Mouse (Mus musculus) left cerebral cortex, postnatal 14 days (tissue): ENCODE data around the gene Prom1. TPM values are rescaled to one million over a fixed set of nuclear protein-coding genes. Genes with fewer than 3 reads are reported as not detected.
A peak's percentile ranks its signal among the peaks of the same experiment; 100 is the strongest.

Source experiments
- DNase-seq, 2 experiments: peaks; one replicate each; pipeline ENCODE4 v3.0.0; 2021 to 2022; ENCODE audit warnings: low spot score in 2 of 2, mixed read lengths in 1 of 2
- intact Hi-C: fragments of 180-260 bp; cut with DNase I; formaldehyde crosslinking; loops from one replicate; pipeline ENCODE4 v1.15.1; 2025
- total RNA-seq, 2 experiments: library from RNA; stranded (reverse); gene quantifications; 2 replicates each; pipeline ENCODE4 v1.2.3; 2021

Gene Prom1
- total RNA-seq, 2 experiments from 2014 or later: 14.9 to 15.1 TPM

DNA sequence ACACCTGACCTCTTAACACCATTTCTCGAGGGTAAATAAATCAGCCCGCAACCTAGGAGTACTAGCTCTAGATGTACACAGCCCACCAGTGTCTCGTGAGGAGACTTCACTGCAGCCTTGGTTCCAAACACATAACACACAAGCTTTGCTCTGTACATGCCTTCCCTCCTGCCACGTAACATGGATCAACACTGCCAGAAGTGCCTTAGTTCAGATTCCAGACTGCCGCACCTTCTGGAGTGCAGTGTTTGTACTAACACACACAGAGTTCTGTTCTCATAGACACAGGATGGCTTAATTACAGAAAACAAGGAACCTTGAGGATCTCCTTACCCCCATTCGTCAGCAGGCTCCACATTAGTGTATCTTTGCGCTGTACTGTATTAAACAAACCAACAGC, 6.1 kb downstream of the Prom1 start:
- intact Hi-C loops: no loop called here
- DNase-seq: no peak

DNA sequence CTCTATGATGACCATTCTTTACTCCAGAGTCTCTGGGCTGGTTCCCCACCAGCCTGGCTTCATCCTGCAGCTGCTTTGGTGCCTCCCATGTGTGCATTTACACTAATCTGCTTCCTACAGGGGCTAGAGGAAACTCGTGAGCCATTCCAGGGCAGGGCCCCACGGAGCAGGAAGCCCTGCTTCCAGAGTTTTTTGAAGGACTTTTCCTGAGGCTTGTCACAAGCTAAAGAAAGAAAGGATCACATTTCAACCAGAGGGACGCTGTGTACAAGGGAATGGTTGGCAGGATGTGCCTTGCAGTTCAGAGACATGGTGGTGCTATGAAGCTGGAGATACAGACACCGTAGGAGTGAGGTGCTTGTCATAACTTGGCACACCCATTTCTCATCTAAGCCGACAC, 14.8 kb downstream of the Prom1 start:
- DNase-seq: no peak
- intact Hi-C loops: no loop called here

DNA sequence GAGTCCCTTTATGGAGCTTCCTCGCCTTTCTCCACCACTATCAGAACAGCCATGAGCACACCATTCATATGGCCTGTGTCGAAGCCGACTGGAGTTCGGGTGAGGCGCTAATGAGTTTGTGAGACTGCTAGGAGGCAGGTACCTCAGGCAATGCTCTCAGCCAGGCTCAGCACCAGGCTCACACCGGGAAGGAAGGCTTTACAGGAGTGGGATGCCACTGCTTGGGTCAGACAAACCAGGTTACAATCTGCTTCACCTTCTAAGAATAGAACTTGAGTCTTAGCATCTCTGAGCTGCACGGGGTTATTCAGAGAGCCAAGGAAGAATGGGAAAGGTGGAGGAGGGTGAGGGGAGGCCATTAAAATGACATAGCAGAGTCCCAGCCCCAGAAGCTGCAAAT, 16.0 kb downstream of the Prom1 start:
- intact Hi-C loops: no loop called here
- no peak for DNase-seq

DNA sequence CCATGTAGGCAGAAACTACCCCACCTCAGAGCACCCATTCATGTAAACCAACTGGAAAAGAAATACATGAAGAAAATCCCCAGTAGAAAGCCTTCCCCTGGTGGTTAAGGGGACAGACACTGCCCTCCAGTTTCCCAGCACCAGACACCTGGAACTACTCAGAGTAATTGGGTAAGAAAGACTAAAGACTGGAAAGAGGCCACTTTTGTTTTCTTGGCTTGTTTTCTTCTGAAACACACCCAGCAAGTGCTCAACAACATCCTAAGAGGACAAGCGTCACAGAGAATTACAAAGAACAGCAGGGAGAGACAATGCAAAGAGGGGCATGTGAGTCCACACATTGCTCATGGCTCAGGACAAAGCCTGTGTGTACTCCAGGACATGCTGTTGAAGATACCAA, 20.7 kb downstream of the Prom1 start:
- intact Hi-C loops: no loop called here
- DNase-seq: no peak

DNA sequence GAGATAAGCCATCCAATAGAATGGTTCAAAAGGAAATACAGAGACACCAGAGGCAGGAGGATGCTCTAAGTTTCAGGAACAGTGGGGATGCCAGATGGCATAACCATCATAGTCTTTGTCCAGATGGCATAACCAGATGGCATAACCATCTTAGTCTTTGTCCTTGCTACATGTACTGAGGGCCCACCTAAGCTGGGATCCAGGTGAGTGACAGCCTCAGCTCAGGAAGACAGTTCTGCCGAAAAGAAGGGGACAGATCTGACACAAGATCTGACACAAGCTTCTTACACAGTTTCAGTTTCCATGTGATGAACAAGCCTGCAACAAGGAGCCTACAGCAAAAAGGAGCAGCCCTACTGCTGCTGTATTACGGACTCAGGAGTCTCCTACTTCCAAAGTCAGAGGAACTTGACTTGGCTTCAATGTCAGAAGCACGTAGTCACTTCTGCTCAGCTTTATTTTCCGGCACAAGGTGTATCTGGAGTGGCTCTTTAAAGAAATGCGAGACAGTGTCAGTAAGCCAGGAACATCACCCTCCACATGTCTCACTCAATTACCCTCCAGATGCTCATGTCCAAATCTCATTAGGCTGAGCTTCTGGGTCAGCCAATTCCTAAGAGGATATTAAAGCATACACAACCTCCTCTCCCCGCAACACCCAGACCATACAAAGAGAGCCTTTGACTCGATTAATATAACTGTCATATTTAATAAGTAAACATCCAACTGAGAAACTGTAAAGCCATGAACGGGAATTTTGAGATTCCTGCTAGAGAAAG, 21.4 kb downstream of the Prom1 start:
- intact Hi-C loops: no loop called here
- DNase-seq: no peak

DNA sequence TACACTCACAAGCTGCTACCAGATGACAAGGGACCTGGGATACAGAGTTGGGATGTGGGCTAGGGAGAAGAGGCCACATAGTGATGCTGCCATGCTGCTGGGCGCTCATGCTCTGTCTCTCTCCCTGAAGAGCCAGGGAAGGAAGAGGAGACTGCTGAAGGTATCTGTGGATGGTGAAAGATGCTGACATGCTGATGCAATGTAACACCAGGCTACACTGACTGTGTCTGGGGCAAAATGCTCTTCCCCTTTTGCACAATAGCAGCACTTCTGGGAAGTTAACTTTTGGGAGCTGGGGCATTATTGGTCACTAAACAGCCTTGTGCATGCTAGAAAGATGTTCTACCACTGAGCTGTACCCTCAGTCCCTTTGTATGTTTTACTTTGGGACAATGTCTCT, 26.4 kb downstream of the Prom1 start:
- intact Hi-C loops: no loop called here
- DNase-seq: no peak

DNA sequence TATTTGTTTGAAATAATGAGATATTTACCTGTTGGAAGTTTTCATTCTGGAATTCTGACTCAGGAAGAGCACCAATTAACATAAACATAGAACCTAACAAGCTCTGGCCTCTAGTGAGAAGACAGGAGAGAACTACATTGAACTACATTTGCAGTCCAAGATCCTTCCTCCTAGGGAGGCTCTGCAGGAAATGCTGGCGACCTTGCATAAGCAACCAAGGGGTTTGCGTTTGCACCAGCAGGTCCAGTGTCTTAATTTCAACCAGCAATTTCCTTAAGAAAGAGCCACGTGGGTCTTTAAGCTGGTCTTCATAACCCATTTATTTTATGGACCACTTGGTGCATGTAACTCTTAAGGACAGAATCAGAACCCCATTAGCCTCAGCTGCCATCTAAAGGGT, 28.2 kb downstream of the Prom1 start:
- intact Hi-C loops: no loop called here
- DNase-seq: no peak

DNA sequence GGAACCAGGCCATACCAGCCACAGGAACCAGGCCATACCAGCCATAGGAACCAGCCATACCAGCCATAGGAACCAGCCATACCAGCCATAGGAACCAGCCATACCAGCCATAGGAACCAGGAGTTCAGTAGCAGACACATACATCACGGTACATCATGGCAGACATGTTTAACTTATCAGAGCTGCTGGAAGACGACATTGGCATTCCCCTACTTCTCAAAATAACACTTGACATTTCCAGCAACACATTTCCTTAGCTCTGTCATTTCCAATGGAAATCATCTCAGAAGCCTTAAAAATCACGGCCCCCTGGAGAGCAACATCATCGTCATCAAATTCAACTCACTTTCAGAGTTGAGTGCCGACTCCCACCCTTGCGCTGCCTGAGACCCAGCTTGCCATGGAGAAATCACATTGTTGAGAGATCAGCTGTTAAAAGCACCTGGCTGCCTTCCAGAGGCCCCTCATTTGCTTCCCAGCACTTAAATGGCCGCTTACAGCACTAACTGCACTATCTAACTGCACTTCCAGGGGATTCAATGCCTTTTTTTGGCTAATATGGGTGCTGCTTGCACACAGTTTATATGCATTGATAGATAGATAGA, 31.2 kb downstream of the Prom1 start:
- DNase-seq: no peak
- intact Hi-C loops: no loop called here

DNA sequence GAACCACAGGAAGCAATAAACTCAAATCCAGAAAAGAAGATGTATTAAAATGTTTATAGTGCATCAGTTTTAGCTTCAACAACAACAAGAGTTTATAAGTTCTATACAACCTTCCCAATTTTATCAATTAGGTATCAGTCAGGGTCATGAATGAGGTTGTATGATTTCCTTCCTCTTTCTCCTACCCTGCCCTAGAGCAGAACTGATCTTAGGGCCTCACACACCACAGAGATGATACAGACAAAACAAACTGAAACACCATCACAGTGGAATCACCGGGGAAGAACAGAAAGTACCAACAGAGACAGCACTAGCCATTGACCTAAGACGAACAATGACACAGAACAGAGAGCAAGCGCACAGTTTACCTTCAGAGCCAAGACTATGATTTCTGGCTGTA, 43.6 kb downstream of the Prom1 start:
- intact Hi-C loops: loop anchor here (10.0 kb wide), 1 partner anchor 147 kb away; no protein-coding TSS in a partner anchor
- no peak for DNase-seq

DNA sequence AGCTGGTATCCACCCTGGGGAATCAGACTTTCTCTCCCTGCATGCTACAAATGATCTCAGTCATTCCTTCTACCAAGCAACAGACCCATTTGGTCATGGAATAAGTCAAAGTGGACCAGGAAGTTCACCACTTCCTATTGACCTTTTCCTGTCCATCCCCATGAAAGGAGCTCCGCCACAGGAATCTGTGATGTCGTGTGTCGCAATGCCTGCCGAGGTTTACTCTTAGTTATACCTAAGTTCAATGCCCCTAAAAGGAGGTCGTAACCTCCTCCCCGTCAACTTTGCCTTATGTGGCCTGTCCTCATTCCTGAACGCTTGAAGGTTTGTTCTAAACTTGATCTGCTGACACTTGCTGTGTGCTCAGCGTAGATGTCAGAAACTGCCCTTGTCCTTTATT, 51.6 kb downstream of the Prom1 start:
- intact Hi-C loops: loop anchor here (10.0 kb wide), 1 partner anchor 155 kb away; no protein-coding TSS in a partner anchor
- no peak for DNase-seq

DNA sequence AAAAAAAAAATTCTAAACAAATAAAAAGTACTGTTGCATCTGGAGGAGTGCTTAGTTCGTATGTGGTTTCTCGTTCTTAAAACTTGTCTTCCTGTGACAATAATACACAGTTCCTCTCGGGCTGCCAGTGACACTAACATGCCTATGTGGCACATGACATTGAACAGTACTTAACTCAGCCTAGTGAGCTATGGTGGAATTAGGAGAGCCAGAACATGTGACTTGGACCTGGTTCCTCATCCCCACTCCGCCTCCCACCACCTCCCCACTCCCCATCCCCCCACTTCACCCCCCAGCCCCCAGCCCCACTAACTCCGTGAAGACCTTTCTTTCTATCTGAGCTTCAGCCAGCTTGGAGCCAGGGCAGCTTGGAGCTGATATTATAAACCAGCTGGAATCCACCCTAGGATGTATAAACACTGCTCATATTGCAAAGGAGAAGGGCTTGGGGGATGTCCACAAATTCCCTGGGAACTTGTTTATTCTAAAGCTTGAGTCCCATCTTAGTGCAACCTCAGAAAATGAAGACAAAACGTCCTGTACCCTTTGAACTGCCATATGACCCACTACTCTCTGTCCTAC, 52.3 kb downstream of the Prom1 start:
- intact Hi-C loops: loop anchor here (2.0 to 5.0 kb wide), 2 partner anchors 157 to 219 kb away; no protein-coding TSS in a partner anchor
- DNase-seq: no peak

DNA sequence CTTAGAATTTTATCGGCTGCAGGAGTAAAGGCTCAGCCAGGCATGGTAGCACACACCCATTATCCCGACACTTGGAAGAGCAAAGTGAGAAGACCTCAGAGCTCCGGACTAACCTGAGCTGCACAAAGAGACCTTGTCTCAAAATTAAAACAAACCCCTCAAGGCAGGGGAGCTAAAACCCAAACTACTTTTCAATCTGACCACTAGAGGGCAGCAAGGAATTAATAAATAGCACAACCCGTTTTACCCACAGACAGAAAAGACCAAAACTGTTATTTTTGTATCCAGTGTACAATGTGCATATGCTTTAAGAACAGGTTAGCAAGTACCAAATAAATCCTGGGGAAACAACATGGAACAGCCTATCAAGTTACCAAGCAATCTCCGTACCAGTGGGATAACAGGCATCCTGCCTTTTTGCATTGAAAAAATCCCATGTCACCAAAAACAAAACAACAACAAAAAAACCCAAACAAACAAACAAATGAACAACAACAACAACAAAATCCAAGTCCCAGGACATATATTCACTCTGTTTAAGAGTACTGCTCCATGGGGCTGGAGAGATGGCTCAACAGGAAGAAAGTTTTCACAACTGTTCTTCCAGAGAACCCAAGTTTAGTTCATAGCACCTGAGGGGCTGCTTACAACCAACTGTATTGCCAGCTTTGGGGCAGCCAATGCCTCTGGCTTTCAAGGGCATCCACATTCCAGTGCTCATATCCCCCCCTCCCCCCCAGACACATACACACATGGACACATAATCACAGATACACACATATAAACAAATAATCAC, 53.1 kb downstream of the Prom1 start:
- intact Hi-C loops: loop anchor here (2.0 to 5.0 kb wide), 2 partner anchors 156 to 220 kb away; no protein-coding TSS in a partner anchor
- peak; percentile 19 to 54 for DNase-seq

DNA sequence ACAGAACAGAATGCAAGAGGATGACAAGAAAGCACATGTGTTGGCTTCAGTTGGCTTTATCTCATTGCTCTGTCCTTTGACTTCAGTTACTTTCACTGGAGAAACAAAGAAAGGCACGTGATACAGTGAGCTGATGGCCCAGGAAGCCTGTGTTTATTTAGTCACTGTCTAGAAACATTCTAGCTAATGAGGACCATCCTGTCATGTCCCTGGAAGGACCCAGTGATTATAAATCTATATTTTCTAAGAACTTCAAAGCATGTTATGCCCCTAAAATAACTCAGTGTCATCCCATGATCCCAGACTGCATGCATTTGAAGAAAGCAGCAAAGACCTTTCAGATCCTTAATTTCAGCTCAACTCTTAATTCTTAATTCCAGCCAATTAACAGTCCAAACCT, 60.1 kb downstream of the Prom1 start:
- no peak for DNase-seq
- intact Hi-C loops: no loop called here

DNA sequence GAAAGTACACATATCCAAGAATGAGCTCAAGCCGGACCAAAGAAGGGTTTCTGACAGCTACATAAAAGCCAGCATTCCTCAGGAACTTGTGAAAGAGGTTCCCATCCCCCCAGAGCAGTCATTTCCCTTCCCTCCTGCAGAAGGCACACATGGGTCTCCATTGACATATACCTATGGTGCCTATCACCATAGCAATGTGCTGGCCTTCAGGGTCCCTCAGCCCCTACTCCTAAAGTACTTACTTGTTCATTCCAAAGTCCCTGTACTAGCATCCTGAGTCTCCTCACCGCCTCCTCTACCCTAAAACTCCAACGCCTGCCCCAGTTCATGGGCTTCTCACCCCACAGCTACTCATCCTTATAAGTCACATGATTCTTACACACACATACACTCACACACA, 60.8 kb downstream of the Prom1 start:
- intact Hi-C loops: no loop called here
- DNase-seq: no peak

DNA sequence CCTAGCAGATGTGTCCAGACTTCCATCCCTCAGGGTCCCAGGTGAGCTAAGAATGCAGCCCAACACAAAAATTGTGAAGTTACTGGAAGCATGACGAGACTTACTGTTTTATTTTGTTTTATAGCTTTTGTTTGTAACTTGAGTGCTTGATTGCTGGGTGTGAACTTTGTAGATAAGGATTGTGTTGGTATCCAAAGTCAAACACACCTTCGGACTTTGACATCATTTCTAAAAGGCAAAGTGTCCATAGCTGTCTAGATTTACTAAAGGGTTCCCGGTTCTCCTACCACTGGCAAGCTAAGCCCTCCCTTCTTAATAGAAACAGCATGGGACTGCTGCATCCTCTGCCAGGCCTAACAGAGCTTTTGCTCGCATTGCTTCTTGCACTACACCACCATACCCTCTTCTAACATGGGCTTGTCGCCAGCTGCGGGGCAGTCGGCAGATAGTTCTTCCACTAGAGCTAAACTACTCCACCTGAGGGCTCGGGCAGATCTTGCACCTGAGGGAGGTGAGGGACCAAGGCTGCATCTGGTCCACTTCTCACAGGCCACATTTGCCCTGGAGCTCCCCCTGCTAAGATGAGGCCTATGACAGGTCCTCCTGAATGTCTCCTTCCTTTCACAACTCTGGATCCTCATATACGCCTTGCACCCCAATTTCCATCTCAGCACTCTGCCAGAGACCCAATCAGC, 103.4 kb downstream of the Prom1 start:
- DNase-seq: no peak
- intact Hi-C loops: no loop called here

DNA sequence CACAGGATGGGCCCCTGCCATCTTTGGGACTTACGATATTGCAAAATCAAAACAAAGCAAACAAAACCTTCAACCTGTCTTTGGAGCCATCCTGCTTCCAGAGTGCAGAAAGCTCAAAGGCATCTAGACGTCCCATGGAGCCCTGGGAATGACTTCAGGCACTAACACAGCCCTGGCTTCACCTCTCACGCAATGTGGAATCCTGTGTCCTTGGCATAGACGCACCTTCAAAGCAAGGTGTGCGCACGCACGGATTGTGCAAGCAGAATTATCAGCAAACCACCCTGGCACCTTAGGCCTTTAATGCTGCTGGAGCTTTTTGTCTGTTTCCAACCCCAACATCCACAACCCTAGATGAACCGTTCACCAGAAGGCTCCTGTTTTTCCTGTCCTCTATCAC, 104.2 kb downstream of the Prom1 start:
- DNase-seq: no peak
- intact Hi-C loops: no loop called here

DNA sequence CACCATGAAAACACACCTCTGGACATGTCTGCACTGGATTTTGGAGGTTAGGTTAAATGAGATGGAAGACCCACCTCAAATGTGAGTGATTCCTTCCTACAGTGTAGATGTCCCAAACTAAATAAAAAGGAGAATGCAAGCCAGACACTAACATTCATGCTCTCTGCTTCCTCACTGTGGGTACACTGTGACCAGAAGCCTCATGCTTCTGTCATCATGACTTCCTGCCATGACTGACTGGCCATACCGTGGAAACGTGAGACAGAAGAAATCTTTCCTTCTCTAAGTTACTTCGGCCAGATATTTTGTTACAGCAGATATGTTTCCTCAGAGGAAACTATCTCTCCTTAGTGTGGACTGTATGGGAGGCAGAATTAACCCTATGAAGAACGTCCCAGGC, 105.7 kb downstream of the Prom1 start:
- no peak for DNase-seq
- intact Hi-C loops: no loop called here

DNA sequence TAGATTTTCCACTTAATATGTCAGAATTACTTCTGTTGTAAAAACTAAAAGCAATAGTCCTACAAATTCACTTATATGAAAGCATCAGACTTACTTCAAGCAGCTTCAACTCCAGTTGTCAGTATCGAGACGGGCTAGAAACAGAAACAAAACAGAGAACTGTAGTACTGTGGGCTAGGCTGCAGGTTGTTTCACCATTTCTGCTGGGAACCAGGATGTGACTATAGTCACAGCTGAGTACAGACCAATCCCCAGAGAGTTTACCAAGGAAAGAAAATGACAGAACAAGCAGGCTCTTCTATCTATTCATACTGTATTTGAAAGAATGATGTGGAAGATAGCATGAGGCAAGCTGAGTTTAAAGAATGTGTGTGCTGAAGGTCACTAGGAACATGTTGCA, 106.9 kb downstream of the Prom1 start:
- DNase-seq: no peak
- intact Hi-C loops: loop anchor here (5.0 kb wide), 2 partner anchors 103 to 153 kb away; no protein-coding TSS in a partner anchor

DNA sequence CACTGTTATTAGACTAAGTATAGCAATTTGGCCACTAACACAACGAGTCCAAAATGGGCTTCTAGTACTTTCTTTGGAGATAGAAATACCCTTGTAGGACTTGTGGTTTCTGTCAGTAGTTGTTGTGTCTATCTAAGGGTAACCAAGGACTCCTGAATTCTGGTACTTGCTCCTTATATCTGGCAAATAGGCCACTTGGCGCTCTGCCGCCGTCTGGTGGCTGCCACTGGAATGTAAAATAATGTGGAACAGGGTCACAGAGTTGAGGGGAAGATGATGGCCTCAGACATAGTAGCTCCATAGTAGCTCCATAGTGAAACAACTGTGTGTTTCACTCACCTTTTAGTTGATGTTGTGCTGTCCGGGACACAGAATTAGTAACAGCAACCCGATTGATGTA, 111.5 kb downstream of the Prom1 start:
- intact Hi-C loops: loop anchor here (5.0 kb wide), 2 partner anchors 98 to 148 kb away; no protein-coding TSS in a partner anchor
- DNase-seq: peak; percentile 11 to 32
